Mouse (Mus musculus): ENCODE measurements around the gene Kif21a.

The Kif21a gene

GRCm38 (mm10) chr15:91018161-91018860, 31.4 kb downstream of the Kif21a start:
- DNase-seq (ENCODE audit: low spot score): no peak

- no peak for DNase-seq (ENCODE audit: low spot score)
These were observed 32.2 kb downstream of the Kif21a start for GRCm38 (mm10) chr15:91017261-91018160.

GRCm38 (mm10) chr15:91016366-91016765, 33.4 kb downstream of the Kif21a start:
- DNase-seq (ENCODE audit: low spot score): no peak

- no peak for DNase-seq (ENCODE audit: low spot score)
These were observed 36.8 kb downstream of the Kif21a start for GRCm38 (mm10) chr15:91012793-91013580.

GRCm38 (mm10) chr15:91010218-91010617, 39.5 kb downstream of the Kif21a start:
- no peak for DNase-seq (ENCODE audit: low spot score)

- no peak for DNase-seq (ENCODE audit: low spot score)
These were observed 42.5 kb downstream of the Kif21a start for GRCm38 (mm10) chr15:91007123-91007830.

GRCm38 (mm10) chr15:91004726-91005125, 45.0 kb downstream of the Kif21a start:
- peak; percentile 6 for DNase-seq (ENCODE audit: low spot score)

GRCm38 (mm10) chr15:91001037-91001616, 48.6 kb downstream of the Kif21a start:
- no peak for DNase-seq (ENCODE audit: low spot score)

- no peak for DNase-seq (ENCODE audit: low spot score)
These were observed 49.3 kb downstream of the Kif21a start for GRCm38 (mm10) chr15:91000280-91001036.

GRCm38 (mm10) chr15:90992871-90993270, 56.9 kb downstream of the Kif21a start:
- no peak for DNase-seq (ENCODE audit: low spot score)

- peak; percentile 11 for DNase-seq (ENCODE audit: low spot score)
These were observed 57.4 kb downstream of the Kif21a start for GRCm38 (mm10) chr15:90992388-90992787.

- no peak for DNase-seq (ENCODE audit: low spot score)
These were observed 57.9 kb downstream of the Kif21a start for GRCm38 (mm10) chr15:90991843-90992242.

- no peak for DNase-seq (ENCODE audit: low spot score)
These were observed 62.0 kb downstream of the Kif21a start for GRCm38 (mm10) chr15:90987714-90988250.

GRCm38 (mm10) chr15:90975914-90976313, 73.8 kb downstream of the Kif21a start:
- DNase-seq (ENCODE audit: low spot score): no peak

- DNase-seq (ENCODE audit: low spot score): no peak
These were observed 77.6 kb downstream of the Kif21a start for GRCm38 (mm10) chr15:90971914-90972767.

- no peak for DNase-seq (ENCODE audit: low spot score)
These were observed 86.4 kb downstream of the Kif21a start for GRCm38 (mm10) chr15:90963320-90963719.

GRCm38 (mm10) chr15:90962548-90962947, 87.2 kb downstream of the Kif21a start:
- DNase-seq (ENCODE audit: low spot score): no peak

- no peak for DNase-seq (ENCODE audit: low spot score)
These were observed 88.8 kb downstream of the Kif21a start for GRCm38 (mm10) chr15:90960831-90961554.

- no peak for DNase-seq (ENCODE audit: low spot score)
These were observed 98.4 kb downstream of the Kif21a start for GRCm38 (mm10) chr15:90951383-90951782.
